Mouse (Mus musculus): ENCODE measurements around the gene Vmn2r83. TPM values are rescaled to one million over a fixed set of nuclear protein-coding genes. Genes with fewer than 3 reads are reported as not detected.
"Not testable (repeated sequence)": the region's sequence is repeated elsewhere in the genome, so short reads cannot be mapped to it uniquely, and the experiment has no call there.

Gene Vmn2r83
- not detected in 2 replicates for total RNA-seq (2012; rRNA removed)
- polyA plus RNA-seq (2012; ENCODE audit: insufficient read depth in 1 of 2, insufficient read length in 2 of 2, low read depth in 1 of 2, low replicate concordance in 2 of 2, missing spikeins in 1 of 2): not detected

DNA sequence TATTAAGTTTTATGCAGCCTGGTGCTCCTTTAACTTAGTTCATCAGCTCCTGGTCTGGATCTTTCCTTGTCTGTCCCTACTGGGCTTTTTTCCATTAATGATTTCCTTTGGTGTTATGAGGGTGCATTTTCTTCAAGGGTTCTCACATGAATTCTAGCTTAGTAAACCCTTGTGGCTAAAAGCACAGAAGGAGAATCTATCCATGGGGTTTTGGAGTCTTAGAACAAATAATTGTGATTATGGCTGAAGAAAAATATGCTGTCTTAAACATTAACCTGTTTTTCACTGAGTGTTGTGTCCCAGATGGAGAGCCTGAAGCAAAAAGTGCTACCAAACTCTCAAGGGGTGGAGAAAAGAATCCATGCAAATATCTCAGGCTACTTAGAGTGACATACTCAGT, at the start of gene Vmn2r83:
Vmn2r83 (plus strand) TSS at position 301 of the 400 bp plus-strand sequence.
- TF ChIP-seq NRF1 (IDR thresholded peaks at IDR 0.05; ENCODE audit: insufficient read depth, low read depth, low read length, poor library complexity, severe bottlenecking) (no peak), USF2 (IDR thresholded peaks at IDR 0.05; ENCODE audit: borderline replicate concordance in 1 of 2, insufficient read depth in 1 of 2, low read depth in 1 of 2, low read length in 2 of 2) (no peak), POLR2AphosphoS5 (IDR thresholded peaks at IDR 0.05; ENCODE audit: borderline replicate concordance, low read depth, low read length) (no peak), TAL1 (IDR thresholded peaks at IDR 0.05; ENCODE audit: low read length) (no peak), ZKSCAN1 (IDR thresholded peaks at IDR 0.05; ENCODE audit: low read depth, low read length) (no peak), POLR2AphosphoS2 (IDR thresholded peaks at IDR 0.05; ENCODE audit: low read length) (no peak), SMC3 (IDR thresholded peaks at IDR 0.05; ENCODE audit: low read depth, low read length) (no peak), GABPA (IDR thresholded peaks at IDR 0.05; ENCODE audit: low read depth, low read length) (no peak), ELF1 (IDR thresholded peaks at IDR 0.05; ENCODE audit: low read depth, low read length) (no peak), MYB (IDR thresholded peaks at IDR 0.05; ENCODE audit: low read depth, low read length) (no peak), ZC3H11A (IDR thresholded peaks at IDR 0.05; ENCODE audit: low read depth, low read length) (no peak), MAFK (IDR thresholded peaks at IDR 0.05; ENCODE audit: borderline replicate concordance, low read depth, low read length) (no peak), E2F4 (IDR thresholded peaks at IDR 0.05; ENCODE audit: borderline replicate concordance, low read depth, low read length) (no peak)
- Histone ChIP-seq H3K79me2 (ENCODE audit: control insufficient read depth, insufficient read depth, low read length, poor library complexity) (no peaks in the 10 kb centered on the region), H3K27ac (ENCODE audit: control insufficient read depth, low read depth, low read length) (no peak within 1 kb of the TSS), H3K9me3 (replicated peaks; ENCODE audit: insufficient read depth, low read length) (no peaks in the 10 kb centered on the region), H3K27me3 (ENCODE audit: control insufficient read depth in 1 of 2, insufficient read depth in 2 of 2, low read length in 2 of 2) (peaks cover 0 to 2% of the 10 kb centered on the region in 2 experiments; a peak in 3 of 4 replicates), H3K4me3 (ENCODE audit: control insufficient read depth in 1 of 2, insufficient read depth in 1 of 2, low read depth in 2 of 2, low read length in 2 of 2) (no peak within 1 kb of the TSS), H3K4me1 (ENCODE audit: control insufficient read depth in 1 of 2, insufficient read depth in 2 of 2, low read length in 2 of 2) (no peaks in the 10 kb centered on the region), H3K9ac (ENCODE audit: control insufficient read depth, low read depth, low read length, poor library complexity, severe bottlenecking) (no peak within 1 kb of the TSS), H3K36me3 (ENCODE audit: control insufficient read depth in 1 of 2, insufficient read depth in 2 of 2, low read length in 2 of 2) (no peaks in the 10 kb centered on the region)
- no peak for DNase-seq (ENCODE audit: low read depth, low spot score)

DNA sequence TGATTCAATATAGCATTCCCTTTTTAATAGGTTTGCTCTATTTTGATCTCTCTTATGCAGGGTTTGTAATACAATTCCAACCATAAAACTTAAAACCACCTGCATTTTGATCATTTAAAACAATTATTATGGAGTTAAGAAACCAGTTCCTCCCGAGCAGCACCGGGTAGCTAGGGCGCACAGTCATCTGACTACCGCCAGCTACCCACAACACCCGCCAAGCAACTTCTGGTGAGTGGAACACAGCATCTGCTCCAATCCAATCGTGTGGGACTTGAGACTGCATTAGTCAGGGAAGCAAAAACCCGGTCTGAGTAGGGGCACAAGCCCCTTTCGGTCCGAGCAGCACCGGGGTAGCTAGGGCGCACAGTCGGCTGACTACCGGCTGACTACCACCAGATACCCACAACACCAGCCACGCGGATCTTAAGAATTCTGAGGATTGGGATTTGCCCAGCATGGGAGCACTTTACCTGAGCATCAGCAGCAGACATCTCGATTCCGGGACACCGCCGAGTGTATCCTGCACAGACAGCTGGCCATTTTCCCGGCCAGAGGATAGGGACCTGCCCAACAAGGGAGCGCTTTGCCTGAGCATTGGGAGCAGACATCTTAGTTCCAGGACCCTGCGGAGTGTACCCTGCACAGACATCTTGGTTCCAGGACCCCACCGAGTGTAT, 33.2 kb upstream of the Vmn2r83 start:
- H3K4me3 ChIP-seq (ENCODE audit: control insufficient read depth in 1 of 2, insufficient read depth in 1 of 2, low read depth in 2 of 2, low read length in 2 of 2); H3K27me3 ChIP-seq (ENCODE audit: control insufficient read depth in 1 of 2, insufficient read depth in 2 of 2, low read length in 2 of 2); H3K79me2 ChIP-seq (ENCODE audit: control insufficient read depth, insufficient read depth, low read length, poor library complexity); DNase-seq (ENCODE audit: low read depth, low spot score); H3K9ac ChIP-seq (ENCODE audit: control insufficient read depth, low read depth, low read length, poor library complexity, severe bottlenecking); H3K4me1 ChIP-seq (ENCODE audit: control insufficient read depth in 1 of 2, insufficient read depth in 2 of 2, low read length in 2 of 2); H3K27ac ChIP-seq (ENCODE audit: control insufficient read depth, low read depth, low read length); H3K9me3 ChIP-seq (replicated peaks; ENCODE audit: insufficient read depth, low read length); H3K36me3 ChIP-seq (ENCODE audit: control insufficient read depth in 1 of 2, insufficient read depth in 2 of 2, low read length in 2 of 2): not testable (repeated sequence)
